Mouse (Mus musculus) granulocyte monocyte progenitor cell, adult 5-6 weeks (primary cell): ENCODE data around the gene Atp13a2. TPM values are rescaled to one million over a fixed set of nuclear protein-coding genes. Genes with fewer than 3 reads are reported as not detected.

Experiments
- ATAC-seq: replicated peaks from 2 replicates; pipeline ENCODE4 v1.8.0; 2016; ENCODE audit warnings: mild to moderate bottlenecking, moderate TSS enrichment, inconsistent platforms; ENCODE audit not compliant: poor library complexity, severe bottlenecking
- total RNA-seq, 2 experiments: library from RNA; stranded (forward) in 1 of 2; stranded (reverse) in 1 of 2; fragments of 200-712, 200-1000 nt in 1 of 2; fragments of >200 nt in 1 of 2; fragmentation: Nextera tagmentation in 1 of 2; gene quantifications; 2 replicates each; pipeline ENCODE4 v1.2.3; 2014 to 2017

The Atp13a2 gene
- total RNA-seq, 2 experiments from 2014 or later: 23.6 to 30.5 TPM

GRCm38 (mm10) chr4:140992215-140992614, 5.5 kb downstream of the Atp13a2 start:
- ATAC-seq: no peak

DNA sequence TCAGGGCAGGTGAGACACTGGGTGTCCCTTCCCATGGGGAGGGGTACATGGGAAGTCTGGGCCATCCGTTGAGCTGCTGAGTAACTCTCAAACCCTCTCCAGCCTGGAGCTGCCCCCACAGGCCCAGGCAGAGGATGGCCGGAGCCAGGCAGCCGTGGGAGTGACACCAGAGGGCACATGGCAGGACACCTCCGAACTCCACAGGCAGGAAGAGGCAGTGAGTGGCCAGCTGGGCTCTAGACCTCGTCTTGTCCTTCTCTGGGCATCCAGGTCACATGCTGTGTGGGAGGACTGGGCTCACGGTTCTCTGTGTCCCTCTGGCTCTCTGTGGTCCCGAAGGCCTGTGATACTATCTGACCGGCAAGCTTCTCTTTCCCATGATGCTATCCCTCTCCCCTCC, 7.2 kb downstream of the Atp13a2 start:
- ATAC-seq: no peak

- peak; percentile 36; the same call in 1 of the 2 replicates for ATAC-seq
Observed at GRCm38 (mm10) chr4:140995811-140996210, 9.1 kb downstream of the Atp13a2 start.

DNA sequence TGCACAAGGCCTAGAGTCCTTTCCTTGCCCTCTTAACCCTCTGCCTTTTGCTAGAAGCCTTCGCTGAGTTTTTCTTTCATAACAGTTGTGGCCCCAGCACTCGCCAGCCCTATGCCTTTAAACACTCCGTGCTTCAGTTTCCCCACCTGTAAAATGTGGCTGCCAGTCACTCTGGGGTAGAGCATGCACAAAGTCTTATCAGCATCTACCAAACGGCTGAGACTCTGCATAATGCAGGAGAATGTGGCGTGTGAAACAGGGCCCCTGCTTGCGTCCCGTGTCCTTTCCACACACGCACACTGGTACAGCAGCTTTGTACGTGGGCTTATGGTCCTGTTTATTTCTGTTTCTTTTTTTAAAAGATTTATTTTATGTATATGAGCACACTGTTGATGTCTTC, 10.1 kb downstream of the Atp13a2 start:
- ATAC-seq: no peak

DNA sequence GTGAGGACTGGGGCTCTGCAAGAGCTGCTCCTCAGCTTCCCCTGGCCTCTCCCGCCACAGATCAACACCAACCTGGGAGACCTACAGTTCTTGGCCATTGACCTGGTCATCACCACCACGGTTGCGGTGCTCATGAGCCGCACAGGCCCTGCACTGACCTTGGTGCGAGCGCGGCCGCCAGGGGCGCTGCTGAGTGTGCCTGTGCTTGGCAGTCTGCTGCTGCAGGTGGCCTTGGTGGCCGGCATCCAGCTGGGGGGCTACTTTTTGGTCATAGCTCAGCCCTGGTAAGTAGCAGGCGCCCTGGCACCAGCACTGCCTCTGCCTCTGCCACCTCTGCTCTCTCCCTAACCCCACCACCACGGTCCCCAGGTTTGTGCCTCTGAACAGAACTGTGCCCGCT, 19.3 kb downstream of the Atp13a2 start:
- ATAC-seq: no peak

GRCm38 (mm10) chr4:141008028-141008427, 21.4 kb downstream of the Atp13a2 start:
- 0 out of 2 replicates have a peak, but pooled peaks have one; percentile 17 for ATAC-seq

- ATAC-seq: no peak
Observed at GRCm38 (mm10) chr4:141010118-141010517, 23.4 kb downstream of the Atp13a2 start, which contains the start of gene Mfap2. Mfap2 (plus strand) TSS chr4:141010418.

- peak; percentile 32; the same call in 1 of the 2 replicates for ATAC-seq
Observed at GRCm38 (mm10) chr4:141010526-141010925, 23.9 kb downstream of the Atp13a2 start.

DNA sequence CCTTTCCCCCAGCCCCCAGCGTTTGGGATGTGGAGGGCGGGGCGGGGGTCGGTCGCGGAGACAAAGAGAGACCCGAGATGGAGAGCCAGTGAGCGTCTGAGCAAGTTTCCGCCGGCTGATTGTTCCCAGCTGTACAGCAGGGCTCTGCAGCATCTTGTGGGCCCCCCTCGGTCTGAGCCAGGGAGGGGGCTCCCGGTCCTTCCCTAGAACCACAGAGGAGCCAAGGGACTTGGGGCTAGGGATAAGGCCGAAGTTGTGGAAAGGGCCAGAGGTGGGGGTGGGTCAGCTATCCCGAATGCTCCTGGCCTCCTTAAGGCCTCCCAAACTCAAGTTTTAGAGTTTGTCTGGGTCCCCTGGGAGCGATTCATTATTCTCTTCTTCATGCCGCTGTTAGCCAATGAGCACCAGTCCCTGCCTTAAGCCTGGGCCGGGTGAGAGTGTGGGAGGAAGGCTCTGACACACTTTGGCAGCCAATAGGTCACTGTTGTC, 24.3 kb downstream of the Atp13a2 start:
- ATAC-seq: no peak

- no peak for ATAC-seq
Observed at GRCm38 (mm10) chr4:141011556-141012328, 25.1 kb downstream of the Atp13a2 start.

GRCm38 (mm10) chr4:141012558-141012957, 25.9 kb downstream of the Atp13a2 start:
- ATAC-seq: no peak

DNA sequence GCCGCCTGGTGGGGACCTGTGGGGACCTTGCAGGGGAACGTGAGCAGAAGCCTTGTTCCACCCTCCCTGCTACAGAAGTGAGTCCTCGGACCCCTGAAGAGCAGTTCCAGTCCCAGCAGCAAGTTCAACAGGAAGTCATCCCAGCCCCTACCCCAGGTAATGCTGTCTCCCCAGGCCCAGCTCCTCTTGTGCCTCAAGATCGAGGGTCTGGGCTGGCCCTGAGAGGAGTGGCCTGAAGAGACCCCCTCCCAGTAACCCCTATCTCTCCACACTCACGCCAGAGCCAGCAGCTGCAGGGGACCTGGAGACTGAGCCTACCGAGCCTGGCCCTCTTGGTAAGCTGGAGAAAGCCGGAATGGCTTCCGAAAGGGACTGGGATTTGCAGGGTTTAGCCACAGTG, 27.4 kb downstream of the Atp13a2 start:
- no peak for ATAC-seq

- ATAC-seq: no peak
Observed at GRCm38 (mm10) chr4:141014856-141015255, 28.2 kb downstream of the Atp13a2 start.

DNA sequence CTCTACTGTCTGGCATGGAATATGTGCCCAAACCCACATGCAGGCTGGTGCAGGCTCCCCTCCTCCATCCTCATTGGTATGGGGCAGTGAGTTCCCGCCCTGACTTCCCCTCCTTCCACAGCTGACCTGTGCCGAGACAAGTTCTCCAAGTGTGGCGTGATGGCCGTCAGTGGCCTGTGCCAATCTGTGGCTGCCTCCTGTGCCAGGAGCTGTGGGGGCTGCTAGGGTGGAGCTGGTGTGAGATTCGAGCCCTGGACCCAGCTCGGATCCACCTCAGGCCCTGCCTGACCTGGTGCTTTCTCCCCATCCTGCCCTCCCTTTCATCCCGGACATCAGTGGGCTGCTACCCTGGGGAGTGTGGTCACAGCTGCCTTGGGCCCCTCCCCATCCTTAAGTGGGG, 28.7 kb downstream of the Atp13a2 start:
- ATAC-seq: no peak

DNA sequence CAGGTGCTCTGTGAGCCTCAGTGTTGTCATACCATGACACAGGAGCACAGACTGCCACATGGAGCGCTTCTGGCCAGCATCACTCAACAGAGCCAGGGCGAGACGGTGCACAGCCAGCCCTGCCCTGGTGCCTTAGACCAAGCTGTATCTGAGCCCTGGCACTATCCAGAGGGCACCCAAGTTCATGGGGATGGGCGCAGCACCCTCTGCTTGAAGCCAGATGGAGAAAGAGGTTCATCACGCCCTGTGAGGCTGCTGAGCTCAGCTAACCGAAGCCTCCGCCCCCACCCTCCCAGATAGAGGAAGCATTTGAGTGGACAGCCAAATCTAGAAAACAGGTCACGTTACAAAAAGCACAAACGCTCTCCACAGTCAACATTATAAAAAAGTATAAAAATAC, 29.6 kb downstream of the Atp13a2 start:
- no peak for ATAC-seq

GRCm38 (mm10) chr4:141017657-141018436, 31.2 kb downstream of the Atp13a2 start:
- ATAC-seq: no peak

GRCm38 (mm10) chr4:141020220-141020619, 33.5 kb downstream of the Atp13a2 start:
- no peak for ATAC-seq

- ATAC-seq: no peak
Observed at GRCm38 (mm10) chr4:141020811-141021613, 34.3 kb downstream of the Atp13a2 start.

DNA sequence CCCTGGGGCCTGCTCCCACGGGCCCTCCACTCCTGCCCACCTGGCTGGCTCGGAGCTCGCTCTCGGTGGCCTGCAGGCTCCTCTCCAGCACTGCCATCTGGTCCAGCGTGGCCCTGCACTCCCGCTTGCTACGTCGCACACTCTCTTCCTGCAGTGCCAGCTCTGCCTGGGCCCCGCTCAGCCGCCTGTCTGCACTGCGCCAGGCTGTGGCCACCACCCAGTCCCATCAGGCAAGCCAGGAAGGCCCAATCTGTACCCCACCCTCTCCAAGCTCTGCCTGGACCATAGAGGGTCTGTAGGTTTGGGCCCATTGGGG, 34.9 kb downstream of the Atp13a2 start:
- no peak for ATAC-seq

DNA sequence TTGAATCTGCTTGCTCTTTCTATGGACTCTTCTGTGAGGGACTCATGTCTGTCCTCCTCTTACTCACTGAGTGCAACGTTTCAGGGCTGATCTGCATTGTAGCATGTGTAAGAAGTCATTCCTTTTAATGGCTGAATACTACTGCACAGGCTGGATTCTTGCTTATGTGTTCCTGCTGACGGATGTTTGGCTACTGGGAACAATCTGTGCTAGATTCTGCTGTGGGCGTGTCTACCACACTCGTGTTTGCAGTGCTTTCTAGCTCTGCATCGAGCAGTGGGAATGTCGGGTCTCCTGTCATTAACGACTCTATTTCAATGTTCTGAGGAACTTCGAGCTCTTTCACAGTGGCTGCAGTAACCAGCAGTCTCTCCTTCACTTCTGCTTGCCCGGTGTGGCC, 37.4 kb downstream of the Atp13a2 start:
- ATAC-seq: no peak

DNA sequence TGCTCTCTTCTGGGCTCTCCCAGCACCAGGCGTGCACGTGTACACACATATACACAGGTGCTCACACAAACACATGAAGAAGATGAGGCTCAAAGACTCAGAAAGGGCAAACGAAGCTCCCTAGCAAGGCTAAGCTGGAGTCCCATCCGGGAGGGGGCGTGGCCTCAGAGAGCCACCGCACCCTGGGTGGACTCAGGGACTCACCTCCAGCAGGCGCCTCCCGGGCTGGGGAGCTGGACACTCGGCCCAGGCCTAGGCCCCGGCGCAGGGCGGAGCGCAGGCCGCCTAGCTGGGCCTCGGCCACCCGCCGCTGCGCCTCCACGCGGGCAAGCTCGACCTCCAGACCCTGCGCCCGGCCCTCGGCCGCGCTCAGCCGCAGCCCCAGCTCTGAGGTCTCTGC, 38.3 kb downstream of the Atp13a2 start:
- no peak for ATAC-seq
